Mouse (Mus musculus): ENCODE results near the gene Abhd6.

The Abhd6 gene

GRCm38 (mm10) chr14:8062537-8063301 lies 60.0 kb downstream of the Abhd6 start:
- DNase-seq (ENCODE audit: low read depth) = no peak

GRCm38 (mm10) chr14:8063835-8064785 lies 61.4 kb downstream of the Abhd6 start:
- no peak for DNase-seq (ENCODE audit: low read depth)

DNA sequence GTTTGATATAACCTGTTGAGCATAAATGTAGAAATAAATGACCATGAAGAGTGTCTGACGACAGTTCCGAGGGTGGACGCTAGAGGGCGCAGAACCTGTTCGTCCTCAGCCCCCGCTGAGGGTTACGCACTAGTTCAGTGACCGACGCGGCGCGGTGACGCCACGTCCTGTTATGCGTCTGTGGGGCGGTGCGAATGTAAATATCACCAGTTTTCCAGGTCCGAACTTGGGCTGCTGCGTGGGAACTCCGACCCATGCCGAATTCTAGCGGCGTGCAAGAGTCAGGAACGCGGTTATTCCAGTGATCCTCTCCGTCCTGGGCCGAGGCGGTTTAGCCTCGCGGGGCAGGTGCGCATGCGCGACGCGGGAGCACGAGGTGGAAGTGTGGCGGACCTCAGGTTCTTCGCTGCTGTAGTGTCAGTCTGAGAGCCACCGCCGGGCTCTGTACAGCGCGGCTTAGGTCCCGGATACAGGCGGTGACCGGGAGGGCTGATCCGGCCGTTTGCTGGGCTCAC lies 77.5 kb downstream of the Abhd6 start, which contains the start of gene Rpp14:
Gene Rpp14 (plus strand): TSS at position 203 of the 515 bp plus-strand sequence.
- peak; percentile 99 for DNase-seq (ENCODE audit: low read depth)

DNA sequence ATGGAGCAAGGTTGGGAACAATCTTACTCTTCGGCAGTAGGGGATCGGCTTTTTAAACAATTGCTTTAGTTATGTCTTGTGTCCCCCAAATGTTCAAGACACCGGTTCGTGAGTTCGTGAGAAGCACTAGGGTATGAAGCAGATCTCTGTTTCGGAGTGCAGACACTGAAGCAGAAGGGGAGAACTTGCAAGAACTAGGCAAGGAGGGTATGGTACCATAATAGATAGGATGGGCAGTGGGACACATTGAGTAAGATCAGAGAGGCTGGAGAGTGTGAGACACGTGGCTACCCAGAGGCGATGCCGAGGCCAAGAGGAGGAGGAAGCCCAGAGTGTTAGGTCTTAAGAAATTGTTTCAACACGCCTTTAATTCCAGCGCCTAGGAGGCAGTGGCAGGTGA lies 78.0 kb downstream of the Abhd6 start:
- DNase-seq (ENCODE audit: low read depth) = no peak

- DNase-seq (ENCODE audit: low read depth) = no peak
Measured at GRCm38 (mm10) chr14:8082949-8083348, 80.2 kb downstream of the Abhd6 start.

- DNase-seq (ENCODE audit: low read depth) = no peak
Measured at GRCm38 (mm10) chr14:8089016-8089415, 86.3 kb downstream of the Abhd6 start.

DNA sequence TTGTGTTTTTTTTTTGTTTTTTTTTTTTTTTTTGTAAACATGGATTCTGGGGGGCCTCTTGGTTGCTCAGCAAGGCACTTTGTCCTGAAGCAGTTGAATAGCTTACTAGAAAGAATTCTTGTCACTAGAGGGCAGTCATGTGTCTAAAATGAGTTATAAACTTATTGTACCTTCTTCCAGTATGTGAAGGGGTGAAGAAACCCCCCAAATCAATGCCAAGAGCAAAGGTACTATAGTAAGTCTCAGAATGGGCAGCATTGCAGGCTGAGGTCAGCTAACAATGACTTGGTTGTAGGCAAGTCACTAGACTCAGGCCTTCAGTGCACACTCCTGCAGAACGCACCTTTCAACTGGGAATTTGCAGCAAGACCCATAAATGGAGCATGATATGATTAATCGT lies 89.9 kb downstream of the Abhd6 start:
- DNase-seq (ENCODE audit: low read depth) = peak; percentile 73

- DNase-seq (ENCODE audit: low read depth) = no peak
Measured at GRCm38 (mm10) chr14:8093427-8093826, 90.7 kb downstream of the Abhd6 start.

GRCm38 (mm10) chr14:8094931-8095561 lies 92.3 kb downstream of the Abhd6 start:
- DNase-seq (ENCODE audit: low read depth) = no peak

DNA sequence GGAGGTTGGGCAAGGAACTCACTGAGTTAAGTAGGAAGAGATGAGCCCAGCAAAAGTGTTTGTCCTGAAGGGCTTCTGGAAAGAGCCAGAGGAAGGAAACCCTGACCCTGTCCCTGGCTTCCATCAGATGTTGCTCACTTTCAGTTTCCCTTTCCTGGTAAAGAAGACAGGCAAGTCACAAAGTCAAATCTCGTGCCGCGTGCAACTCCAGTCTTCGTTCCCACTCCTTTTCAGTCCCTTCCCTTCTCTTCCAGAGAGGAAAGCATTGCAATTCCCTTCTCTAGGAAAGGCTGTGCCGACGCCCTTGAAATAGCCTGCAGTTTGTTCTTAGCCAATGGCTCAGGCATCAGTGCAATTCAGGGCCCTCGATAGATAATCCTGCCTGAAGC lies 92.9 kb downstream of the Abhd6 start:
- peak; percentile 49 for DNase-seq (ENCODE audit: low read depth)

DNA sequence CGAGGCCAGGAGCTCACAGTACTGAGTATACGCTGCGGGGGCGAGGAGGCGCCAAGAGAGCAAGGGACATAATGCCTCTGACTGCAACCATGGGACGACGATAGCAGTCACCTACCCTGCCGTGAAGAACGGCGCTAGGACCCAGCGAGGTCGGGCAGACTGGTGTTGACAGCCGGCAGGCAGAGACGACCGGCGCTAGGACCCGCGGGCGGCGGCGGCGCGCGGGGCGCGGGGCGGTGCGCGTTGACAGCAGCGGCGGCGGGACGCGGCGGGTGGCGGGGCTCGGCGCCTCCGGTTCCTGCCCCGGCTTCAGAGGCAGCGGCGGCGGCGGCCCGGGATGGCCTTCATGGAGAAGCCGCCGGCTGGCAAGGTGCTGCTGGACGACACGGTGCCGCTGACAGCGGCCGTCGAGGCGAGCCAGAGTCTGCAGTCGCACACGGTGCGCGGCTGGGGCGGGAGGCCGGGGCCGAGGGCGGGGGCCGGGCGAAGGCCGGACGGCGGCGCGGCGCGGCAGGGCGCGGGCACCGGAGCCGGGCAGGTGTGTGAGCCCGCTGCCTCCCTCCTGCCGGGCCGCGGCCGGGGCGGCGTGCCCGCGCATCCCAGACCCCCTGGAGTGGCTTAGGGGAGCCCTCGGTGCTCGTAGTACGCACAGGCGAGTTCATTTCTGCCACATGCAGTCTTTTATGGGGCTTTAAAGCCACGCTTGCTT lies 95.4 kb downstream of the Abhd6 start, which contains the start of gene Pxk:
Gene Pxk (plus strand): TSS at position 234 of the 709 bp plus-strand sequence.
- DNase-seq (ENCODE audit: low read depth) = peak; percentile 86

DNA sequence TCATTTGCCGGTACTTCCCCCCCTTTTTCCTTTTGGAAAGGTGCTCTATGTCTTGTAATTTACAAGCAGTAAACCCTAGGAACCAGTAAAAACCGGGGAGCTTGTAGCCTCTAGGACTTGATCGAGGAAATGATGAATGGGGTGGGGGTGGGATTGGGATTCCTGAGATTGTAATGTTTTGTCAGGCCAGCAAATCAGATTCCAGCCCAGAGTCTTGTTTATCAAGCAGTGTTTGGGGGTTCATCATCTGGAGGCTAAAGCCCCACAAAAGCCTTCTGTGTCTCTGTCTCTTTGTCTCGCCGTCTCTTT lies 95.9 kb downstream of the Abhd6 start:
- DNase-seq (ENCODE audit: low read depth) = no peak

DNA sequence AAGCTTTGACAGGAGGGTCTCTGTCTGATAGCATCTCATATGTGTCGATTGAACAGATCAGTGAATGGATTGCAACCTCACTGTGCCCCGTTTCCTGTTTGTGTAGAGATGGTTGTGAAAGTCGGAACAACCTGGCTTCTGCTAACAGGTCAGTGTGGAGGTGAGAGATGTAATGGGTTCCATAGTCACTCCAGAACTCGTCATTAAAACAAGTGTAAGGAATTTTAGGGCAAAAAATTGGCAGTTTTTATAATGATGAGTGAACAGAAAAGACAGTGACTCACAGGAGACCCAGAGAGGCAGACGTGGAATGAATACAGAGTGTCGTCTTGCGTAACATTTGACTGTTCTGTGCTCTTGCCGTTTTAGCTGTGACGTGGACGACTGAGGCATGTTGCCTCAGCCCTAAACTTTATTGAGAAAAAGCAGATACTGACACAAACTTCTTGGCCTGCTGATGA lies 96.9 kb downstream of the Abhd6 start:
- peak; percentile 55 for DNase-seq (ENCODE audit: low read depth)

DNA sequence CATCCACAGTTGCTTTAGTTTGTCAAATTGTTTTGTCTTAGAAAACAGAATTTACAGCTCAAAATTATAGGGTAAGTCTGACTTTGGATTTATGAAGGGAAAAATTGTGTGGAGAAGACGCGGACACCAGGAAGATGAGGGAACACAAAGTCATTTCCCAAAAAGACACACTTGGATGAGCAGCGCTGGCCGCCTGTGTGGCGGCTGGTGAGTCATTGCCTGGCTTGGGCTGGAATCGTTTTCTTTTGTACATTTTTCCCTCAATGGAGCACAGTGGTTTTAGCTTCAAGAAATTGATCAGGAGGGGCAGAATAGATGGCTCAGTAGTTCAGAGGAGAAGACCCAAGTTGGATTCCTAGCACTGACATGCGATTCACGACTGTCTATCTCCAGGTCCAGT lies 99.2 kb downstream of the Abhd6 start:
- DNase-seq (ENCODE audit: low read depth) = no peak

- no peak for DNase-seq (ENCODE audit: low read depth)
Measured at GRCm38 (mm10) chr14:8102676-8103075, 100.0 kb downstream of the Abhd6 start.

Measured in naive thymus-derived CD4-positive, alpha-beta T cell, adult 2 months (primary cell).